Mouse (Mus musculus) hindbrain, embryonic 12.5 days (tissue): ENCODE measurements at regions not wholly inside any gene's neighbourhood (a gene's known extent, or its start where the extent isn't known, plus 50 kb on each side); places are given as distances from the start of the nearest gene placed in this dataset.

Experiments
- ATAC-seq: fragments of 200-750 bp; cut with Nextera tagmentation; 2 replicates; pipeline ENCODE4 v1.8.0; 2017; ENCODE audit warnings: moderate TSS enrichment; ENCODE audit not compliant: low FRiP score
- H3K27ac ChIP-seq: fragments of 300-500 bp; sonication (generic); 2 replicates; pipeline ENCODE4 v1.5.1; 2016; ENCODE audit warnings: mild to moderate bottlenecking
- H3K27me3 ChIP-seq: fragments of 300-500 bp; sonication (generic); 2 replicates; pipeline ENCODE4 v1.6.1; 2016; ENCODE audit warnings: mild to moderate bottlenecking
- H3K36me3 ChIP-seq: fragments of 300-500 bp; sonication (generic); 2 replicates; pipeline ENCODE4 v1.6.1; 2016; ENCODE audit warnings: mild to moderate bottlenecking
- H3K4me1 ChIP-seq: fragments of 300-500 bp; sonication (generic); 2 replicates; pipeline ENCODE4 v1.6.1; 2016
- H3K4me2 ChIP-seq: fragments of 300-500 bp; sonication (generic); replicated peaks from 2 replicates; pipeline ENCODE4 v1.6.1; 2016; ENCODE audit warnings: mild to moderate bottlenecking
- H3K4me3 ChIP-seq: fragments of 300-500 bp; sonication (generic); 2 replicates; pipeline ENCODE4 v1.5.1; 2016; ENCODE audit warnings: mild to moderate bottlenecking
- H3K9ac ChIP-seq: fragments of 300-500 bp; sonication (generic); 2 replicates; pipeline ENCODE4 v1.6.1; 2016; ENCODE audit warnings: mild to moderate bottlenecking, moderate library complexity
- H3K9me3 ChIP-seq: fragments of 300-500 bp; sonication (generic); replicated peaks from 2 replicates; pipeline ENCODE4 v1.6.1; 2016; ENCODE audit warnings: mild to moderate bottlenecking
- WGBS: fragments of 180-500 bp; shearing (Covaris S2); methylation state at CpG from one replicate; pipeline ENCODE4 v1.1.7; 2016; 5-methylcytosine and 5-hydroxymethylcytosine counted together

- H3K9ac ChIP-seq: no peak overlapping the region
- no peaks in the 10 kb centered on the region for H3K4me1 ChIP-seq
- H3K4me2 ChIP-seq: no peak overlapping the region
- H3K27me3 ChIP-seq: no peaks in the 10 kb centered on the region
- 83% methylated on average over 4 of the region's 4 CpGs for WGBS
- H3K27ac ChIP-seq: no peak overlapping the region
- no peaks in the 10 kb centered on the region for H3K9me3 ChIP-seq
- no peak for ATAC-seq
- H3K4me3 ChIP-seq: no peak overlapping the region
- no peaks in the 10 kb centered on the region for H3K36me3 ChIP-seq
These were observed 308.7 kb downstream of the Inhba start for GRCm38 (mm10) chr13:16320392-16320791.

- Histone ChIP-seq H3K9me3 (no peaks in the 10 kb centered on the region), H3K36me3 (no peaks in the 10 kb centered on the region), H3K4me3 (no peak overlapping the region), H3K4me2 (no peak overlapping the region), H3K27ac (no peak overlapping the region), H3K27me3 (no peaks in the 10 kb centered on the region), H3K4me1 (no peaks in the 10 kb centered on the region), H3K9ac (no peak overlapping the region)
- 85% methylated on average over 2 of the region's 2 CpGs for WGBS
- ATAC-seq: no peak
These were observed 314.0 kb downstream of the Inhba start for GRCm38 (mm10) chr13:16325661-16326060.

- Histone ChIP-seq H3K4me2 (no peak overlapping the region), H3K36me3 (no peaks in the 10 kb centered on the region), H3K27ac (no peak overlapping the region), H3K4me1 (no peaks in the 10 kb centered on the region), H3K4me3 (no peak overlapping the region), H3K9ac (no peak overlapping the region), H3K9me3 (no peaks in the 10 kb centered on the region), H3K27me3 (no peaks in the 10 kb centered on the region)
- no peak for ATAC-seq
- WGBS: 81% methylated on average over 1 of the region's 1 CpGs
These were observed 330.1 kb downstream of the Inhba start for GRCm38 (mm10) chr13:16341727-16342126.

GRCm38 (mm10) chr13:16342171-16342570, 330.5 kb downstream of the Inhba start:
- no peak overlapping the region for H3K4me3 ChIP-seq
- no peak overlapping the region for H3K4me2 ChIP-seq
- no peaks in the 10 kb centered on the region for H3K4me1 ChIP-seq
- H3K36me3 ChIP-seq: no peaks in the 10 kb centered on the region
- H3K27ac ChIP-seq: no peak overlapping the region
- H3K9me3 ChIP-seq: no peaks in the 10 kb centered on the region
- 84% methylated on average over 4 of the region's 4 CpGs for WGBS
- no peaks in the 10 kb centered on the region for H3K27me3 ChIP-seq
- H3K9ac ChIP-seq: no peak overlapping the region
- ATAC-seq: no peak

- H3K4me1 ChIP-seq: no peaks in the 10 kb centered on the region
- H3K9ac ChIP-seq: no peak overlapping the region
- no peak for ATAC-seq
- 84% methylated on average over 4 of the region's 4 CpGs for WGBS
- no peaks in the 10 kb centered on the region for H3K36me3 ChIP-seq
- H3K4me3 ChIP-seq: no peak overlapping the region
- no peaks in the 10 kb centered on the region for H3K27me3 ChIP-seq
- H3K4me2 ChIP-seq: no peak overlapping the region
- H3K9me3 ChIP-seq: no peaks in the 10 kb centered on the region
- no peak overlapping the region for H3K27ac ChIP-seq
These were observed 331.8 kb downstream of the Inhba start for GRCm38 (mm10) chr13:16343280-16343945.

GRCm38 (mm10) chr13:16349353-16349752, 337.7 kb downstream of the Inhba start:
- ATAC-seq: no peak
- Histone ChIP-seq H3K4me3 (no peak overlapping the region), H3K27me3 (no peaks in the 10 kb centered on the region), H3K9me3 (no peaks in the 10 kb centered on the region), H3K4me2 (no peak overlapping the region), H3K27ac (no peak overlapping the region), H3K9ac (no peak overlapping the region), H3K36me3 (no peaks in the 10 kb centered on the region), H3K4me1 (no peaks in the 10 kb centered on the region)
- WGBS: 49% methylated on average over 1 of the region's 1 CpGs

- Histone ChIP-seq H3K4me2 (no peak overlapping the region), H3K27ac (no peak overlapping the region), H3K4me1 (no peaks in the 10 kb centered on the region), H3K9me3 (no peaks in the 10 kb centered on the region), H3K4me3 (no peak overlapping the region), H3K27me3 (no peaks in the 10 kb centered on the region), H3K9ac (no peak overlapping the region), H3K36me3 (no peaks in the 10 kb centered on the region)
- WGBS: 91% methylated on average over 3 of the region's 3 CpGs
- ATAC-seq: no peak
These were observed 338.4 kb downstream of the Inhba start for GRCm38 (mm10) chr13:16350061-16350460.

- H3K27ac ChIP-seq: no peak overlapping the region
- H3K4me3 ChIP-seq: no peak overlapping the region
- no peaks in the 10 kb centered on the region for H3K36me3 ChIP-seq
- 80% methylated on average over 1 of the region's 1 CpGs for WGBS
- H3K4me1 ChIP-seq: no peaks in the 10 kb centered on the region
- no peaks in the 10 kb centered on the region for H3K27me3 ChIP-seq
- no peak overlapping the region for H3K4me2 ChIP-seq
- no peak overlapping the region for H3K9ac ChIP-seq
- H3K9me3 ChIP-seq: no peaks in the 10 kb centered on the region
- no peak for ATAC-seq
These were observed 343.7 kb downstream of the Inhba start for GRCm38 (mm10) chr13:16355316-16355715.

GRCm38 (mm10) chr13:16379492-16379891, 367.8 kb downstream of the Inhba start:
- Histone ChIP-seq H3K27ac (no peak overlapping the region), H3K9me3 (no peaks in the 10 kb centered on the region), H3K4me3 (no peak overlapping the region), H3K4me2 (no peak overlapping the region), H3K9ac (no peak overlapping the region), H3K4me1 (no peaks in the 10 kb centered on the region), H3K36me3 (no peaks in the 10 kb centered on the region), H3K27me3 (no peaks in the 10 kb centered on the region)
- no peak for ATAC-seq
- 92% methylated on average over 5 of the region's 5 CpGs for WGBS

- no peaks in the 10 kb centered on the region for H3K27me3 ChIP-seq
- no peak overlapping the region for H3K27ac ChIP-seq
- no peak overlapping the region for H3K4me2 ChIP-seq
- ATAC-seq: no peak
- H3K9me3 ChIP-seq: no peaks in the 10 kb centered on the region
- no peaks in the 10 kb centered on the region for H3K4me1 ChIP-seq
- no peak overlapping the region for H3K4me3 ChIP-seq
- 90% methylated on average over 2 of the region's 2 CpGs for WGBS
- no peaks in the 10 kb centered on the region for H3K36me3 ChIP-seq
- H3K9ac ChIP-seq: no peak overlapping the region
These were observed 368.3 kb downstream of the Inhba start for GRCm38 (mm10) chr13:16379949-16380348.

- 90% methylated on average over 5 of the region's 5 CpGs for WGBS
- no peak overlapping the region for H3K27ac ChIP-seq
- no peaks in the 10 kb centered on the region for H3K27me3 ChIP-seq
- H3K36me3 ChIP-seq: no peaks in the 10 kb centered on the region
- no peak overlapping the region for H3K4me2 ChIP-seq
- no peaks in the 10 kb centered on the region for H3K4me1 ChIP-seq
- H3K9me3 ChIP-seq: no peaks in the 10 kb centered on the region
- no peak overlapping the region for H3K9ac ChIP-seq
- no peak overlapping the region for H3K4me3 ChIP-seq
- no peak for ATAC-seq
These were observed 371.4 kb downstream of the Inhba start for GRCm38 (mm10) chr13:16382936-16383511.

- ATAC-seq: no peak
- no peak overlapping the region for H3K27ac ChIP-seq
- no peaks in the 10 kb centered on the region for H3K27me3 ChIP-seq
- WGBS: 70% methylated on average over 2 of the region's 2 CpGs
- H3K9me3 ChIP-seq: no peaks in the 10 kb centered on the region
- no peaks in the 10 kb centered on the region for H3K36me3 ChIP-seq
- no peaks in the 10 kb centered on the region for H3K4me1 ChIP-seq
- H3K4me2 ChIP-seq: no peak overlapping the region
- no peak overlapping the region for H3K9ac ChIP-seq
- no peak overlapping the region for H3K4me3 ChIP-seq
These were observed 404.8 kb downstream of the Inhba start for GRCm38 (mm10) chr13:16416356-16417019.

- Histone ChIP-seq H3K4me1 (no peaks in the 10 kb centered on the region), H3K27ac (no peak overlapping the region), H3K36me3 (no peaks in the 10 kb centered on the region), H3K27me3 (no peaks in the 10 kb centered on the region), H3K9me3 (no peaks in the 10 kb centered on the region), H3K4me2 (no peak overlapping the region), H3K9ac (no peak overlapping the region), H3K4me3 (no peak overlapping the region)
- WGBS: 81% methylated on average over 2 of the region's 2 CpGs
- ATAC-seq: no peak
These were observed 412.5 kb downstream of the Inhba start for GRCm38 (mm10) chr13:16424147-16424546.
